18 mouse cellular contexts compared by ENCODE assay signal in genomic region chr4:57815355-57815754, GRCm38 (mm10).
DNase-seq lines count a peak whose midpoint lies in the region; ATAC-seq and TF ChIP-seq lines count a peak whose summit lies in the region.
"Had no signal": no experiment of that assay in that cellular context is flagged by ENCODE, and none has a peak within 500 bp of the region (broad histone marks: within the 10 kb centered on the region; RNA-seq: fewer than 3 reads in every experiment).

No protein-coding gene starts in this region.

- no peak for DNase-seq in kidney, postnatal 10 days
- no peak for DNase-seq in lung, adult 18-20 months
- no peak for DNase-seq in stomach, postnatal 0 days (ENCODE audit: low spot score)
- DNase-seq: adrenal gland, adult 2 months; adrenal gland, postnatal 25 days; cerebellum, adult 2 months; cerebellum, postnatal 10 days; gastrocnemius, adult 2 months; gastrocnemius, postnatal 25 days had no signal

- H3K36me3 ChIP-seq in kidney, embryonic 15.5 days, result no peaks in the 10 kb centered on the region
- no peaks in the 10 kb centered on the region for H3K36me3 ChIP-seq in lung, embryonic 15.5 days
- H3K36me3 ChIP-seq in intestine, embryonic 16.5 days (ENCODE audit: control insufficient read depth, insufficient read depth, low read length), result no peaks in the 10 kb centered on the region
- H3K36me3 ChIP-seq in stomach, postnatal 0 days (ENCODE audit: control insufficient read depth, insufficient read depth, low read length), result no peaks in the 10 kb centered on the region
- no peaks in the 10 kb centered on the region for H3K36me3 ChIP-seq in forebrain, embryonic 13.5 days (ENCODE audit: poor library complexity, severe bottlenecking)

- no peak overlapping the region for H3K4me3 ChIP-seq in kidney, embryonic 15.5 days (replicated peaks)
- no peak overlapping the region for H3K4me3 ChIP-seq in lung, embryonic 15.5 days
- H3K4me3 ChIP-seq in intestine, embryonic 16.5 days (ENCODE audit: low read length), result no peak overlapping the region
- H3K4me3 ChIP-seq in stomach, postnatal 0 days (ENCODE audit: low read depth, low read length), result no peak overlapping the region
- no peak overlapping the region for H3K4me3 ChIP-seq in forebrain, embryonic 13.5 days
- H3K4me3 ChIP-seq: embryonic facial prominence, embryonic 10.5 days; gastrocnemius, adult 2 months; heart, embryonic 12.5 days; hindbrain, embryonic 10.5 days had no signal

- H3K9me3 ChIP-seq in kidney, embryonic 15.5 days (replicated peaks), result no peaks in the 10 kb centered on the region
- no peaks in the 10 kb centered on the region for H3K9me3 ChIP-seq in lung, embryonic 15.5 days
- H3K9me3 ChIP-seq in intestine, embryonic 16.5 days (ENCODE audit: control insufficient read depth, low read length), result no peaks in the 10 kb centered on the region
- H3K9me3 ChIP-seq in stomach, postnatal 0 days (ENCODE audit: control insufficient read depth, low read length), result no peaks in the 10 kb centered on the region
- no peaks in the 10 kb centered on the region for H3K9me3 ChIP-seq in forebrain, embryonic 13.5 days (replicated peaks)
- H3K9me3 ChIP-seq: heart, embryonic 12.5 days; hindbrain, embryonic 10.5 days had no signal

- no peak overlapping the region for H3K27ac ChIP-seq in kidney, embryonic 15.5 days
- peak overlapping the region; percentile 19; the same call in 1 of the 2 replicates for H3K27ac ChIP-seq in lung, embryonic 15.5 days
- H3K27ac ChIP-seq in intestine, embryonic 16.5 days (ENCODE audit: low read length), result no peak overlapping the region
- no peak overlapping the region for H3K27ac ChIP-seq in stomach, postnatal 0 days (replicated peaks)
- H3K27ac ChIP-seq in forebrain, embryonic 13.5 days, result no peak overlapping the region
- H3K27ac ChIP-seq: embryonic facial prominence, embryonic 10.5 days; gastrocnemius, adult 2 months; hindbrain, embryonic 10.5 days had no signal

- WGBS in kidney, embryonic 15.5 days, result 69% methylated on average over 2 of the region's 2 CpGs
- 72% methylated on average over 2 of the region's 2 CpGs for WGBS in lung, embryonic 15.5 days
- WGBS in intestine, embryonic 16.5 days, result 47% methylated on average over 2 of the region's 2 CpGs
- 34% methylated on average over 2 of the region's 2 CpGs for WGBS in stomach, postnatal 0 days
- WGBS in forebrain, embryonic 13.5 days, result 93% methylated on average over 2 of the region's 2 CpGs

- peaks cover 17% of the 10 kb centered on the region for H3K4me1 ChIP-seq in kidney, embryonic 15.5 days
- peaks cover 16% of the 10 kb centered on the region for H3K4me1 ChIP-seq in lung, embryonic 15.5 days
- no peaks in the 10 kb centered on the region for H3K4me1 ChIP-seq in intestine, embryonic 16.5 days (ENCODE audit: control insufficient read depth, insufficient read depth, low read length)
- H3K4me1 ChIP-seq in stomach, postnatal 0 days (replicated peaks; ENCODE audit: control insufficient read depth, insufficient read depth), result 0 out of 2 replicates have a peak, but pooled peaks cover 2% of the 10 kb centered on the region
- H3K4me1 ChIP-seq in forebrain, embryonic 13.5 days, result no peaks in the 10 kb centered on the region

- no peak overlapping the region for H3K9ac ChIP-seq in kidney, embryonic 15.5 days
- H3K9ac ChIP-seq in lung, embryonic 15.5 days, result no peak overlapping the region
- H3K9ac ChIP-seq in intestine, embryonic 16.5 days (ENCODE audit: low read depth, low read length), result no peak overlapping the region
- no peak overlapping the region for H3K9ac ChIP-seq in stomach, postnatal 0 days (ENCODE audit: low read length)
- no peak overlapping the region for H3K9ac ChIP-seq in forebrain, embryonic 13.5 days
- H3K9ac ChIP-seq: heart, embryonic 12.5 days had no signal

- H3K27me3 ChIP-seq in kidney, embryonic 15.5 days, result no peaks in the 10 kb centered on the region
- no peaks in the 10 kb centered on the region for H3K27me3 ChIP-seq in lung, embryonic 15.5 days
- H3K27me3 ChIP-seq in intestine, embryonic 16.5 days (replicated peaks; ENCODE audit: control insufficient read depth, insufficient read depth, low read length), result no peaks in the 10 kb centered on the region
- no peaks in the 10 kb centered on the region for H3K27me3 ChIP-seq in stomach, postnatal 0 days (ENCODE audit: control insufficient read depth, insufficient read depth, low read length)
- no peaks in the 10 kb centered on the region for H3K27me3 ChIP-seq in forebrain, embryonic 13.5 days
- H3K27me3 ChIP-seq: CH12.LX; heart, embryonic 12.5 days had no signal

- H3K4me2 ChIP-seq in kidney, embryonic 15.5 days, result no peak overlapping the region
- H3K4me2 ChIP-seq in lung, embryonic 15.5 days, result no peak overlapping the region
- H3K4me2 ChIP-seq in intestine, embryonic 16.5 days (ENCODE audit: low read depth, low read length), result no peak overlapping the region
- no peak overlapping the region for H3K4me2 ChIP-seq in stomach, postnatal 0 days (replicated peaks; ENCODE audit: low read depth)
- H3K4me2 ChIP-seq in forebrain, embryonic 13.5 days, result no peak overlapping the region
- H3K4me2 ChIP-seq: heart, embryonic 12.5 days had no signal

- TF ChIP-seq CTCF in stomach, postnatal 0 days (IDR thresholded peaks at IDR 0.05; ENCODE audit: low read depth), result no peak

- peak; percentile 60; the same call in 1 of the 2 replicates for ATAC-seq in kidney, embryonic 15.5 days (replicated peaks; ENCODE audit: low FRiP score)
- no peak for ATAC-seq in lung, embryonic 15.5 days (ENCODE audit: borderline replicate concordance, extremely low read depth, low FRiP score, low TSS enrichment)
- ATAC-seq in intestine, embryonic 16.5 days, result peak; percentile 64
- peak; percentile 95 for ATAC-seq in stomach, postnatal 0 days (ENCODE audit: low FRiP score, low TSS enrichment)
- ATAC-seq in forebrain, embryonic 13.5 days, result no peak
- ATAC-seq: forebrain, embryonic 14.5 days had no signal

- TF ChIP-seq EP300 in stomach, postnatal 0 days (optimal IDR thresholded peaks at IDR 0.05), result no peak

Comparison
In these comparisons a context has a peak if more than half of its experiments do, and no peak if none do; other contexts are left out.
1. ATAC-seq: peak in kidney, embryonic 15.5 days (single experiment), intestine, embryonic 16.5 days (single experiment) and stomach, postnatal 0 days (single experiment); none in lung, embryonic 15.5 days (single experiment) and forebrain, embryonic 13.5 days (single experiment).